Mouse (Mus musculus) neural tube, embryonic 14.5 days (tissue): ENCODE measurements around the gene Mapkap1. TPM values are rescaled to one million over a fixed set of nuclear protein-coding genes. Genes with fewer than 3 reads are reported as not detected.

Experiments used
- ATAC-seq: fragments of 200-750 bp; cut with Nextera tagmentation; 2 replicates; pipeline ENCODE4 v1.8.0; 2017; ENCODE audit warnings: low read depth, mild to moderate bottlenecking, moderate TSS enrichment, moderate library complexity
- H3K27ac ChIP-seq: fragments of 300-500 bp; sonication (generic); 2 replicates; pipeline ENCODE4 v1.5.1; 2014; ENCODE audit warnings: low read depth, mild to moderate bottlenecking, control low read depth, low read length, moderate library complexity, mixed read lengths
- H3K27me3 ChIP-seq: fragments of 300-500 bp; sonication (generic); 2 replicates; pipeline ENCODE4 v1.6.1; 2014; ENCODE audit warnings: low read length; ENCODE audit not compliant: control insufficient read depth, insufficient read depth
- H3K36me3 ChIP-seq: fragments of 300-500 bp; sonication (generic); 2 replicates; pipeline ENCODE4 v1.6.1; 2014; ENCODE audit warnings: low read length, mixed read lengths; ENCODE audit not compliant: control insufficient read depth, insufficient read depth
- H3K4me1 ChIP-seq: fragments of 300-500 bp; sonication (generic); 2 replicates; pipeline ENCODE4 v1.6.1; 2014; ENCODE audit warnings: low read length; ENCODE audit not compliant: control insufficient read depth, insufficient read depth
- H3K4me2 ChIP-seq: fragments of 300-500 bp; sonication (generic); 2 replicates; pipeline ENCODE4 v1.6.1; 2014; ENCODE audit warnings: mild to moderate bottlenecking, low read depth, low read length, control low read depth
- H3K4me3 ChIP-seq: fragments of 300-500 bp; sonication (generic); 2 replicates; pipeline ENCODE4 v1.5.1; 2014; ENCODE audit warnings: low read depth, low read length, control low read depth, mixed read lengths
- H3K9ac ChIP-seq: fragments of 300-500 bp; sonication (generic); replicated peaks from 2 replicates; pipeline ENCODE4 v1.6.1; 2014; ENCODE audit warnings: low read depth, mild to moderate bottlenecking, control low read depth, low read length, mixed read lengths
- H3K9me3 ChIP-seq: fragments of 300-500 bp; sonication (generic); 2 replicates; pipeline ENCODE4 v1.6.1; 2016; ENCODE audit warnings: low read length; ENCODE audit not compliant: control insufficient read depth
- WGBS: fragments of 180-500 bp; shearing (Covaris S2); extraction: QIAGEN DNeasy Blood & Tissue Kit; methylation state at CpG from one replicate; pipeline ENCODE4 v1.1.7; 2014; 5-methylcytosine and 5-hydroxymethylcytosine counted together
- polyA plus RNA-seq: library from polyadenylated mRNA; unstranded; fragments of >200 nt; fragmentation: Nextera tagmentation; extraction: Ambion mirVana; gene quantifications from 2 replicates; pipeline ENCODE4 v1.2.1, GENCODE M21; 2014

Mapkap1 gene
- polyA plus RNA-seq, 1 experiment from 2014 or later, result 91.5 TPM

- ATAC-seq, result no peak
- Histone ChIP-seq H3K27me3 (no peaks in the 10 kb centered on the region), H3K36me3 (no peaks in the 10 kb centered on the region), H3K4me2 (no peak overlapping the region), H3K4me3 (no peak overlapping the region), H3K9ac (no peak overlapping the region), H3K4me1 (peaks cover 13% of the 10 kb centered on the region), H3K27ac (no peak overlapping the region), H3K9me3 (no peaks in the 10 kb centered on the region)
- 89% methylated on average over 1 of the region's 1 CpGs for WGBS
Measured at GRCm38 (mm10) chr2:34532394-34532793, 125.8 kb downstream of the Mapkap1 start.

DNA sequence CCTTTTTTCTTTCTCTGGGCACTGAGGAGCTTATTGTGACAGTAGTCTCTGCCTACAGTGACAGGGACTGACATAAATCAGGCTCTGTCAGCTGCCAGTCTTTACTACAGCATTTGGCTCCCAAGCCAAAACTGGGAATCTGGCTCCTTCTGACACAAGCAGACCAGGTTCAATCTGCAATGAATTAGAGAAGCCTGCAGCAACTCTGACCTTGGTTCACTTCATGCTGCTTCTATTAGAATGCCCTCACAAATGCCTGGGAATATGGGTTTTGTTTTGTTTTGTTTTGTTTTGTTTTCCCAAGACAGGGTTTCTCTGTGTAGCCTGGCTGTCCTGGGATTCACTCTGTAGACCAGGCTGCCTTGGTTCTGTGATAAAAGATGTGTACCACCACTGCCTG is 126.7 kb downstream of the Mapkap1 start:
- H3K27ac ChIP-seq, result no peak overlapping the region
- no peaks in the 10 kb centered on the region for H3K36me3 ChIP-seq
- H3K9me3 ChIP-seq, result no peaks in the 10 kb centered on the region
- H3K9ac ChIP-seq, result no peak overlapping the region
- ATAC-seq, result no peak
- peaks cover 13% of the 10 kb centered on the region for H3K4me1 ChIP-seq
- H3K4me2 ChIP-seq, result no peak overlapping the region
- H3K4me3 ChIP-seq, result no peak overlapping the region
- H3K27me3 ChIP-seq, result no peaks in the 10 kb centered on the region

DNA sequence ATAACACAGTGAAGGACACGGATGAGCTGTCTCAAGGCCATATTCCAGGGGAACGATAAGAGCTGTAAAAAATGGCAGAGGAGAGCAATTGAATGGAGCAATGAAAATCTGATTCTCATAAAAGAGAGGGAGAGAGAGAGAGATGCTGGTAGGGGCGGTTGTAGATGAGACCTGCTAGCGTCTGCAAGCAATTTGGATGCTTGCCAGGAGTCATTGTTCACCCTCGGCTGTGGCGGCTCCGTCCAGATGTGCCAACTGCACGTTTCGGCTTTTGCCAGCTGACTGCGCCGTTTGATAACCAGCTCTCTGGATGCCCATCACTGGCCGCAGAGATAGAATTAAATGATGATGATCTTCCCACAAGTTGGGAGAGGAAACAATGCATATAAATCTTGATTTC is 128.4 kb downstream of the Mapkap1 start:
- ATAC-seq, result peak; percentile 91
- Histone ChIP-seq H3K36me3 (no peaks in the 10 kb centered on the region), H3K4me2 (peak overlapping the region; percentile 18; the same call in 1 of the 2 replicates), H3K4me3 (no peak overlapping the region), H3K27ac (peak overlapping the region; percentile 58; the same call in 1 of the 2 replicates), H3K27me3 (no peaks in the 10 kb centered on the region), H3K4me1 (peaks cover 12% of the 10 kb centered on the region), H3K9me3 (no peaks in the 10 kb centered on the region), H3K9ac (no peak overlapping the region)
- WGBS, result 12% methylated on average over 12 of the region's 12 CpGs

GRCm38 (mm10) chr2:34537356-34537755 is 130.8 kb downstream of the Mapkap1 start:
- Histone ChIP-seq H3K4me3 (no peak overlapping the region), H3K9ac (no peak overlapping the region), H3K4me2 (no peak overlapping the region), H3K27ac (no peak overlapping the region), H3K9me3 (no peaks in the 10 kb centered on the region), H3K36me3 (no peaks in the 10 kb centered on the region), H3K4me1 (peaks cover 14% of the 10 kb centered on the region), H3K27me3 (no peaks in the 10 kb centered on the region)
- 86% methylated on average over 3 of the region's 3 CpGs for WGBS
- no peak for ATAC-seq

GRCm38 (mm10) chr2:34543581-34543980 is 137.0 kb downstream of the Mapkap1 start:
- H3K4me3 ChIP-seq, result no peak overlapping the region
- 62% methylated on average over 7 of the region's 7 CpGs for WGBS
- no peak overlapping the region for H3K9ac ChIP-seq
- H3K4me1 ChIP-seq, result 0 out of 2 replicates have a peak, but pooled peaks cover 3% of the 10 kb centered on the region
- no peak for ATAC-seq
- no peak overlapping the region for H3K27ac ChIP-seq
- no peaks in the 10 kb centered on the region for H3K36me3 ChIP-seq
- no peaks in the 10 kb centered on the region for H3K27me3 ChIP-seq
- no peak overlapping the region for H3K4me2 ChIP-seq
- no peaks in the 10 kb centered on the region for H3K9me3 ChIP-seq

DNA sequence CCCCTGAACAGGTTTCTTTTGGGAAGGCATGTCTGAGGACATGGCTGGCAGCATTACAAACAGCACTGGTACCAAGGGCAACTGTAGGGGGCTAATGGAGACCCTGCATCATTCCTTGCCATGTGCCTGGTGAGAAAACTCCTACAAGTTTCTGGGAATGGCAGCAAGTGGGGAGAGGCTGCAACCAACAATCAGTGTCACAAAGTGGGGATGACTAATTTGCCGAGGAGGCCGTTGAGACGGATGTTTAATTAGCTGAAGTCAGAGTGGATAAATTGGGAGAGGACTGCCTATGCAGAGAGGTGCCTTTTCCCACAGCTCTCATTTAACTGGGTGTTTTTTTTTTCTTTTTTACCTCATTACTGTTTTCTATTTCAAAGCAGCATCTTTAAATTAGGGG is 137.4 kb downstream of the Mapkap1 start:
- 0 out of 2 replicates have a peak, but pooled peaks cover 3% of the 10 kb centered on the region for H3K4me1 ChIP-seq
- no peaks in the 10 kb centered on the region for H3K36me3 ChIP-seq
- H3K27me3 ChIP-seq, result no peaks in the 10 kb centered on the region
- no peak overlapping the region for H3K27ac ChIP-seq
- no peak for ATAC-seq
- no peak overlapping the region for H3K4me3 ChIP-seq
- H3K4me2 ChIP-seq, result no peak overlapping the region
- H3K9ac ChIP-seq, result no peak overlapping the region
- WGBS, result 25% methylated on average over 3 of the region's 3 CpGs
- no peaks in the 10 kb centered on the region for H3K9me3 ChIP-seq

DNA sequence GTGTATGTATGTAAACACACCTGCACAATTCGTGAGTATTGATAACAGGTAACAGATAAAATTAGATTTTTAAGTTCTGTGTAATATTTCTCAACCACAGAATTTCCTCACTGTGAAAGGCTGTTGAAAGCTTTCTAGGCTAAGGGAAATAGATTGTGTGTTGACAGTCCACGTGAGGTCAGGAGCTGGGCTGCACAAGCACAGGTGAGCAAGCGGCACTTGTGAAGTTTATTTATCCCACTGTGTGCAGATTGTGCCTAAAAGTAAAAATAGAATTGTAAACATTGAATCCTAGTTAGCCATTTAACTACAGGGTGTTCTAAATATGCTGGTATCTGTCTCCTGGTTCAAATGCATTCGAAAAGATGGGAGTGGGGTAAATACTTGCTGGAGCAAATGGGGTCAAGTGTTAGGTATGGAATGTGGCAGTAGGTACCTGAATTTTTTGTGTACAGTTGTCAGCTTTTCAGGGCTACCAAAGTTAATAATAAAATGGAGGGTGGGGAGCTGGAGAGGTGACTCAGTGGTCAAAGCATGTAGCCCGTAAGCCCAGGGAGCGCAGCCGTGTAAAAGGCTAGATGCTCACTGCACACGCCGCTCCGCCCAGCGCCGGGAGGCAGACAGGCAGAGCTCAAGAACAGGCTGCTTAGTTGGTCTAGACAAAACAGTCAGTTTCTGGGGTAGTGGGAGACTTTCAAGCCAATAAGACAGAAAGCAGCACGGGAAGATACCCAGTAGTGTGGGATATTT is 138.2 kb downstream of the Mapkap1 start:
- WGBS, result 93% methylated on average over 13 of the region's 13 CpGs
- ATAC-seq, result no peak

DNA sequence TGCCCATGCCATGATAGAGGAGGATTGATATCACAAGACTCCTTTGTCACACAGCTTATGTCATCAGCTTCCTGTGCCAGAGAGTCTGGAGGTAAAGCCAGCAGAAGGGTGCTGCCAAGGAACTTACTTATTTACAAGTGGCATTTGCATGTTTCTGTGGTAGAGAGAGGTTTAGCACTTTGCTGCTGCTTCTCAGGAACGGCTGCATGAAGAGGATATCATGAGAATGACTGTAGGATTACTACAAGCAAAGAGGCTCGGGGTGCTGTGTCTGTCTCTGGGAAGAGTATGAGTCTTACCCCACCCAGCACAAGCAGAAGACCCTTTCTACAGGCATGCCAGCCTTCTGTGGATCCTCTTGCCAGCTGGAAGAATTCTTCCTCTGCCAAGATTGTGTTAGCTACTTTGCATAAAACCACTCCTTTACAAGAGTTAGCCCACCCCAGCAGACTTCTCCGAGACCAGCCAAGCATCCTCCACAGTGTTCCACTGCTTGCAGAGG is 139.7 kb downstream of the Mapkap1 start:
- ATAC-seq, result peak; percentile 31
- WGBS, result 74% methylated on average over 3 of the region's 3 CpGs

More for the DNA sequence above, 138.2 kb downstream of the Mapkap1 start:
- Histone ChIP-seq H3K4me1 (0 out of 2 replicates have a peak, but pooled peaks cover 8% of the 10 kb centered on the region), H3K4me2 (no peak overlapping the region), H3K27me3 (no peaks in the 10 kb centered on the region), H3K4me3 (no peak overlapping the region), H3K36me3 (no peaks in the 10 kb centered on the region), H3K9me3 (no peaks in the 10 kb centered on the region), H3K27ac (no peak overlapping the region), H3K9ac (no peak overlapping the region)

GRCm38 (mm10) chr2:34547516-34547915 is 140.9 kb downstream of the Mapkap1 start:
- Histone ChIP-seq H3K4me1 (0 out of 2 replicates have a peak, but pooled peaks cover 6% of the 10 kb centered on the region), H3K27me3 (no peaks in the 10 kb centered on the region), H3K27ac (no peak overlapping the region), H3K36me3 (no peaks in the 10 kb centered on the region), H3K4me3 (no peak overlapping the region), H3K4me2 (no peak overlapping the region), H3K9ac (no peak overlapping the region), H3K9me3 (no peaks in the 10 kb centered on the region)
- ATAC-seq, result no peak
- 96% methylated on average over 4 of the region's 4 CpGs for WGBS

More for the DNA sequence above, 139.7 kb downstream of the Mapkap1 start:
- Histone ChIP-seq H3K9me3 (no peaks in the 10 kb centered on the region), H3K36me3 (no peaks in the 10 kb centered on the region), H3K4me2 (no peak overlapping the region), H3K27ac (no peak overlapping the region), H3K9ac (no peak overlapping the region), H3K27me3 (no peaks in the 10 kb centered on the region), H3K4me3 (no peak overlapping the region), H3K4me1 (0 out of 2 replicates have a peak, but pooled peaks cover 6% of the 10 kb centered on the region)
